Mouse (Mus musculus): ENCODE data around the gene Gm28635. TPM values are rescaled to one million over a fixed set of nuclear protein-coding genes. Genes with fewer than 3 reads are reported as not detected.
A peak's percentile ranks its signal among the peaks of the same experiment; 100 is the strongest.

Gm28635 gene
- total and polyA plus RNA-seq, 3 experiments: not detected

GRCm38 (mm10) chr2:84574130-84574529 is 103.7 kb downstream of the Gm28635 start:
- dilution Hi-C loops (cut with MboI; ENCODE audit: extremely low pct_ligation_motif_present, extremely low pct_unique_long_range_greater_than_20kb, low sequenced_read_pairs): no loop called here
- H3K27me3 ChIP-seq (replicated peaks): no peaks in the 10 kb centered on the region
- no peaks in the 10 kb centered on the region for H3K79me2 ChIP-seq (replicated peaks; ENCODE audit: control insufficient read depth, extremely low read depth, insufficient read depth, poor library complexity, severe bottlenecking)
- in situ Hi-C loops (cut with MboI; ENCODE audit: low pct_ligation_motif_present, low pct_unique_long_range_greater_than_20kb, low sequenced_read_pairs): no loop called here
- no peak overlapping the region for H3K4me2 ChIP-seq (ENCODE audit: insufficient read depth, low read depth, poor library complexity, severe bottlenecking)
- DNase-seq (ENCODE audit: extremely low read depth): no peak
- H3K27ac ChIP-seq (ENCODE audit: insufficient read depth, low read depth): no peak overlapping the region
- peaks cover 3% of the 10 kb centered on the region for H3K9me3 ChIP-seq (replicated peaks; ENCODE audit: low read length)
- no peak for TF ChIP-seq E2F4 (IDR thresholded peaks at IDR 0.05; ENCODE audit: insufficient replicate concordance, low read depth, low read length)
- TF ChIP-seq USF1 (IDR thresholded peaks at IDR 0.05; ENCODE audit: low read depth, low read length): no peak
- TF ChIP-seq MEF2A (IDR thresholded peaks at IDR 0.05; ENCODE audit: borderline replicate concordance, low read depth, low read length): no peak
- no peak for TF ChIP-seq JUN (IDR thresholded peaks at IDR 0.05; ENCODE audit: insufficient read depth, low read depth, low read length)
- TF ChIP-seq JUND (conservative IDR thresholded peaks at IDR 0.05; ENCODE audit: low read depth, low read length): no peak
- no peak for TF ChIP-seq ZMIZ1 (IDR thresholded peaks at IDR 0.05; ENCODE audit: low read depth, low read length)
- TF ChIP-seq RCOR1 (conservative IDR thresholded peaks at IDR 0.05; ENCODE audit: low read depth, low read length): no peak
- no peak for TF ChIP-seq TCF12 (IDR thresholded peaks at IDR 0.05; ENCODE audit: low read depth, low read length)
- no peak for TF ChIP-seq USF2 (conservative IDR thresholded peaks at IDR 0.05; ENCODE audit: low read depth, low read length)
- no peak for TF ChIP-seq CTCF (conservative IDR thresholded peaks at IDR 0.05 in 1 of 2, IDR thresholded peaks at IDR 0.05 in 1 of 2; ENCODE audit: low read depth in 2 of 2, low read length in 2 of 2)
- no peak for TF ChIP-seq MXI1 (IDR thresholded peaks at IDR 0.05; ENCODE audit: low read depth, low read length)
- TF ChIP-seq MAFK (IDR thresholded peaks at IDR 0.05; ENCODE audit: insufficient replicate concordance, low read length): no peak
- TF ChIP-seq SIN3A (IDR thresholded peaks at IDR 0.05; ENCODE audit: low read length): no peak
- no peak overlapping the region for H3K4me3 ChIP-seq (replicated peaks in 1 of 3; ENCODE audit: low read depth in 2 of 3, low read length in 2 of 3, poor library complexity in 1 of 3)
- no peak overlapping the region for H3K9ac ChIP-seq (ENCODE audit: insufficient read depth, low read depth)
- no peaks in the 10 kb centered on the region for H3K4me1 ChIP-seq (ENCODE audit: control insufficient read depth in 1 of 2, insufficient read depth in 2 of 2)
- no peaks in the 10 kb centered on the region for H3K36me3 ChIP-seq (replicated peaks in 1 of 2; ENCODE audit: control insufficient read depth in 1 of 2, insufficient read depth in 1 of 2, low read length in 1 of 2)

- Histone ChIP-seq H3K9ac (ENCODE audit: insufficient read depth, low read depth) (no peak overlapping the region), H3K36me3 (replicated peaks in 1 of 2; ENCODE audit: control insufficient read depth in 1 of 2, insufficient read depth in 1 of 2, low read length in 1 of 2) (no peaks in the 10 kb centered on the region), H3K79me2 (replicated peaks; ENCODE audit: control insufficient read depth, extremely low read depth, insufficient read depth, poor library complexity, severe bottlenecking) (no peaks in the 10 kb centered on the region), H3K27me3 (replicated peaks) (no peaks in the 10 kb centered on the region), H3K9me3 (replicated peaks; ENCODE audit: low read length) (no peaks in the 10 kb centered on the region), H3K4me3 (replicated peaks in 1 of 3; ENCODE audit: low read depth in 2 of 3, low read length in 2 of 3, poor library complexity in 1 of 3) (no peak overlapping the region), H3K4me2 (ENCODE audit: insufficient read depth, low read depth, poor library complexity, severe bottlenecking) (peak overlapping the region; percentile 59; the same call in 1 of the 2 replicates), H3K27ac (ENCODE audit: insufficient read depth, low read depth) (no peak overlapping the region), H3K4me1 (ENCODE audit: control insufficient read depth in 1 of 2, insufficient read depth in 2 of 2) (peaks cover 0 to 5% of the 10 kb centered on the region in 2 experiments; a peak in 1 of 4 replicates)
- in situ Hi-C loops (cut with MboI; ENCODE audit: low pct_ligation_motif_present, low pct_unique_long_range_greater_than_20kb, low sequenced_read_pairs) (no loop called here), dilution Hi-C loops (cut with MboI; ENCODE audit: extremely low pct_ligation_motif_present, extremely low pct_unique_long_range_greater_than_20kb, low sequenced_read_pairs) (no loop called here)
- TF ChIP-seq GABPA (IDR thresholded peaks at IDR 0.05; ENCODE audit: insufficient replicate concordance, low read depth, low read length) (no peak), ZNF384 (IDR thresholded peaks at IDR 0.05; ENCODE audit: low read depth, low read length) (no peak), SMC3 (IDR thresholded peaks at IDR 0.05; ENCODE audit: low read depth, low read length) (peak; percentile 41), MAFK (IDR thresholded peaks at IDR 0.05; ENCODE audit: insufficient replicate concordance, low read length) (no peak), NRF1 (IDR thresholded peaks at IDR 0.05; ENCODE audit: low read depth, low read length) (no peak), CTCF (conservative IDR thresholded peaks at IDR 0.05 in 1 of 2, IDR thresholded peaks at IDR 0.05 in 1 of 2; ENCODE audit: low read depth in 2 of 2, low read length in 2 of 2) (peak in 1 of 2 experiments; percentile 50; a peak in 2 of 4 replicates), USF2 (conservative IDR thresholded peaks at IDR 0.05; ENCODE audit: low read depth, low read length) (no peak), EP300 (IDR thresholded peaks at IDR 0.05; ENCODE audit: low read length) (no peak), MXI1 (IDR thresholded peaks at IDR 0.05; ENCODE audit: low read depth, low read length) (no peak), ZMIZ1 (IDR thresholded peaks at IDR 0.05; ENCODE audit: low read depth, low read length) (no peak), HCFC1 (IDR thresholded peaks at IDR 0.05; ENCODE audit: low read depth, low read length) (no peak), PAX5 (IDR thresholded peaks at IDR 0.05; ENCODE audit: low read length) (no peak), RAD21 (IDR thresholded peaks at IDR 0.05; ENCODE audit: low read depth, low read length) (peak; percentile 39), ZKSCAN1 (IDR thresholded peaks at IDR 0.05; ENCODE audit: borderline replicate concordance, low read depth, low read length) (no peak), IRF4 (IDR thresholded peaks at IDR 0.05; ENCODE audit: low read depth, low read length) (no peak)
- peak; percentile 7 for DNase-seq (ENCODE audit: extremely low read depth)
These were observed 120.8 kb downstream of the Gm28635 start for GRCm38 (mm10) chr2:84556888-84557514.

Measured in CH12.LX (cell line).